Mouse (Mus musculus) ES-E14 (cell line): ENCODE measurements at regions not wholly inside any gene's neighbourhood (a gene's known extent, or its start where the extent isn't known, plus 50 kb on each side); places are given as distances from the start of the nearest gene placed in this dataset.

Experiments used
- DNase-seq: peaks from one replicate; pipeline ENCODE4 v3.0.0-alpha.2; 2013; ENCODE audit warnings: low read depth, low spot score
- H3K27ac ChIP-seq: 2 replicates; pipeline ENCODE4 v1.5.1; 2012; ENCODE audit warnings: low read depth, mild to moderate bottlenecking, low read length, moderate library complexity, mixed read lengths; ENCODE audit not compliant: poor library complexity, insufficient read depth, severe bottlenecking
- H3K36me3 ChIP-seq: 2 replicates; pipeline ENCODE4 v1.6.1; 2012; ENCODE audit warnings: mild to moderate bottlenecking, low read length, moderate library complexity, mixed read lengths; ENCODE audit not compliant: control insufficient read depth, poor library complexity, insufficient read depth, severe bottlenecking
- H3K4me1 ChIP-seq, 2 experiments: fragments of 150-350 bp in 1 of 2; sonication (generic) in 1 of 2; 2 replicates each; pipeline ENCODE4 v1.6.1; 2012; ENCODE audit warnings: low read length in 2 of 2, mild to moderate bottlenecking in 1 of 2, mixed read lengths in 1 of 2; ENCODE audit not compliant: control insufficient read depth in 2 of 2, insufficient read depth in 2 of 2, poor library complexity in 1 of 2
- H3K4me3 ChIP-seq, 2 experiments: fragments of 150-350 bp in 1 of 2; sonication (generic) in 1 of 2; 2 replicates each; pipeline ENCODE4 v1.5.1; 2012; ENCODE audit warnings: low read length in 2 of 2, low read depth in 1 of 2, mild to moderate bottlenecking in 1 of 2, mixed read lengths in 1 of 2; ENCODE audit not compliant: insufficient read depth in 1 of 2, poor library complexity in 1 of 2, severe bottlenecking in 1 of 2
- H3K9ac ChIP-seq: 2 replicates; pipeline ENCODE4 v1.6.1; 2012; ENCODE audit warnings: low read depth, mild to moderate bottlenecking, low read length, mixed read lengths; ENCODE audit not compliant: poor library complexity, insufficient read depth, severe bottlenecking
- H3K9me3 ChIP-seq: fragments of 150-350 bp; sonication (generic); 2 replicates; pipeline ENCODE4 v1.6.1; 2012; ENCODE audit warnings: low read depth, mild to moderate bottlenecking, low read length; ENCODE audit not compliant: control insufficient read depth, insufficient read depth
- CHD2 ChIP-seq: IDR thresholded peaks from 2 replicates; pipeline ENCODE4 v1.6.1; 2014; ENCODE audit warnings: mild to moderate bottlenecking, low read depth, low read length, inconsistent platforms
- HCFC1 ChIP-seq: IDR thresholded peaks from 2 replicates; pipeline ENCODE4 v1.6.1; 2012; ENCODE audit warnings: low read length, inconsistent platforms, borderline replicate concordance; ENCODE audit not compliant: insufficient read depth
- MAFK ChIP-seq: IDR thresholded peaks from 2 replicates; pipeline ENCODE4 v1.6.1; 2014; ENCODE audit warnings: mild to moderate bottlenecking, low read depth, low read length, inconsistent platforms; ENCODE audit not compliant: insufficient read depth
- ZC3H11A ChIP-seq: IDR thresholded peaks from 2 replicates; pipeline ENCODE4 v1.6.1; 2012; ENCODE audit warnings: low read depth, mild to moderate bottlenecking, inconsistent platforms, low read length, borderline replicate concordance
- ZNF384 ChIP-seq: IDR thresholded peaks from 2 replicates; pipeline ENCODE4 v1.6.1; 2012; ENCODE audit warnings: low read depth, low read length, inconsistent platforms
- in situ Hi-C, 2 experiments: fragments of 600-800 bp; cut with MboI; formaldehyde crosslinking; loops; one replicate each; pipeline ENCODE4 v1.15.1; 2025; ENCODE audit warnings: low sequenced_read_pairs in 2 of 2, inconsistent platforms in 1 of 2; ENCODE audit not compliant: unreplicated experiment in 2 of 2

GRCm38 (mm10) chr12:32273474-32273873 is 65.0 kb upstream of the Pik3cg start:
- DNase-seq, result no peak
- Histone ChIP-seq H3K4me3 (no peak overlapping the region), H3K27ac (no peak overlapping the region), H3K9ac (no peak overlapping the region), H3K36me3 (no peaks in the 10 kb centered on the region), H3K4me1 (no peaks in the 10 kb centered on the region), H3K9me3 (no peaks in the 10 kb centered on the region)
- in situ Hi-C loops, result no loop called here
- TF ChIP-seq MAFK (no peak), ZNF384 (no peak)

- in situ Hi-C loops, result no loop called here
- Histone ChIP-seq H3K4me3 (no peak overlapping the region), H3K36me3 (no peaks in the 10 kb centered on the region), H3K27ac (no peak overlapping the region), H3K9me3 (no peaks in the 10 kb centered on the region), H3K9ac (no peak overlapping the region), H3K4me1 (no peaks in the 10 kb centered on the region)
- DNase-seq, result no peak
- TF ChIP-seq HCFC1 (no peak), ZNF384 (no peak), CHD2 (no peak), MAFK (no peak), ZC3H11A (no peak)
These were observed 71.4 kb upstream of the Pik3cg start for GRCm38 (mm10) chr12:32279861-32280260.

- DNase-seq, result no peak
- Histone ChIP-seq H3K4me3 (no peak overlapping the region), H3K9me3 (no peaks in the 10 kb centered on the region), H3K27ac (no peak overlapping the region), H3K36me3 (no peaks in the 10 kb centered on the region), H3K9ac (no peak overlapping the region), H3K4me1 (no peaks in the 10 kb centered on the region)
- in situ Hi-C loops, result no loop called here
- no peak for TF ChIP-seq HCFC1
These were observed 71.8 kb upstream of the Pik3cg start for GRCm38 (mm10) chr12:32280309-32280708.

GRCm38 (mm10) chr12:32282371-32283163 is 74.1 kb upstream of the Pik3cg start:
- no peaks in the 10 kb centered on the region for H3K9me3 ChIP-seq
- no peak overlapping the region for H3K27ac ChIP-seq
- no peak overlapping the region for H3K9ac ChIP-seq
- in situ Hi-C loops, result no loop called here
- TF ChIP-seq ZNF384, result no peak
- TF ChIP-seq CHD2, result no peak
- no peak for TF ChIP-seq ZC3H11A
- no peak for TF ChIP-seq HCFC1
- TF ChIP-seq MAFK, result no peak
- H3K4me3 ChIP-seq, result no peak overlapping the region
- no peaks in the 10 kb centered on the region for H3K4me1 ChIP-seq
- no peaks in the 10 kb centered on the region for H3K36me3 ChIP-seq
- DNase-seq, result no peak

GRCm38 (mm10) chr12:32285039-32285438 is 76.6 kb upstream of the Pik3cg start:
- Histone ChIP-seq H3K9me3 (no peaks in the 10 kb centered on the region), H3K36me3 (no peaks in the 10 kb centered on the region), H3K9ac (no peak overlapping the region), H3K4me3 (no peak overlapping the region), H3K4me1 (no peaks in the 10 kb centered on the region), H3K27ac (no peak overlapping the region)
- TF ChIP-seq HCFC1, result no peak
- TF ChIP-seq ZC3H11A, result no peak
- no peak for DNase-seq
- in situ Hi-C loops, result no loop called here
